Mouse (Mus musculus) MEL (cell line): ENCODE data around the gene Lrtm1.

Source experiments
- CTCF ChIP-seq, 3 experiments: IDR thresholded peaks in 2 of 3; conservative IDR thresholded peaks in 1 of 3; 2 replicates each; pipeline ENCODE4 v1.5.1; 2011 to 2012; ENCODE audit warnings: low read length in 3 of 3, low read depth in 2 of 3, mild to moderate bottlenecking in 2 of 3, improper control_type of control experiment in 1 of 3, inconsistent platforms in 1 of 3, mixed read lengths in 1 of 3, moderate library complexity in 1 of 3; ENCODE audit not compliant: control insufficient read depth in 1 of 3, insufficient read depth in 1 of 3, poor library complexity in 1 of 3, severe bottlenecking in 1 of 3
- POLR2A ChIP-seq, 2 experiments: IDR thresholded peaks; 2 replicates each; pipeline ENCODE4 v1.6.1; 2011 to 2012; ENCODE audit warnings: low read length in 2 of 2, mild to moderate bottlenecking in 2 of 2, control low read depth in 1 of 2, improper control_type of control experiment in 1 of 2, low read depth in 1 of 2, moderate library complexity in 1 of 2; ENCODE audit not compliant: control insufficient read depth in 1 of 2, insufficient read depth in 1 of 2, poor library complexity in 1 of 2
- POLR2AphosphoS2 ChIP-seq: IDR thresholded peaks from 2 replicates; pipeline ENCODE4 v1.6.1; 2011; ENCODE audit warnings: low read length, improper control_type of control experiment
- ZKSCAN1 ChIP-seq: IDR thresholded peaks from 2 replicates; pipeline ENCODE4 v1.6.1; 2012; ENCODE audit warnings: low read depth, mild to moderate bottlenecking, inconsistent platforms, low read length, improper control_type of control experiment, moderate library complexity
- ZMIZ1 ChIP-seq: IDR thresholded peaks from 2 replicates; pipeline ENCODE4 v1.6.1; 2012; ENCODE audit warnings: low read depth, mild to moderate bottlenecking, inconsistent platforms, low read length, improper control_type of control experiment, moderate library complexity

- TF ChIP-seq POLR2A (IDR thresholded peaks at IDR 0.05; ENCODE audit: control insufficient read depth in 1 of 2, insufficient read depth in 1 of 2, low read depth in 1 of 2, low read length in 2 of 2, poor library complexity in 1 of 2): no peak
- no peak for TF ChIP-seq ZKSCAN1
- TF ChIP-seq CTCF (IDR thresholded peaks at IDR 0.05 in 2 of 3, conservative IDR thresholded peaks at IDR 0.05 in 1 of 3; ENCODE audit: control insufficient read depth in 1 of 3, insufficient read depth in 1 of 3, low read depth in 2 of 3, low read length in 3 of 3, poor library complexity in 1 of 3, severe bottlenecking in 1 of 3): no peak
- TF ChIP-seq ZMIZ1: no peak
- no peak for TF ChIP-seq POLR2AphosphoS2
These were observed 11.9 kb downstream of the Lrtm1 start for GRCm38 (mm10) chr14:29029896-29030420.
